Mouse (Mus musculus) CH12.LX (cell line): ENCODE measurements at regions not wholly inside any gene's neighbourhood (a gene's known extent, or its start where the extent isn't known, plus 50 kb on each side); places are given as distances from the start of the nearest gene placed in this dataset.

Experiments
- DNase-seq: peaks from one replicate; pipeline ENCODE4 v3.0.0-alpha.2; 2013; ENCODE audit errors: extremely low read depth
- H3K27ac ChIP-seq: 2 replicates; pipeline ENCODE4 v1.5.1; 2012; ENCODE audit warnings: low read depth, mild to moderate bottlenecking, control low read depth, moderate library complexity; ENCODE audit not compliant: insufficient read depth
- H3K27me3 ChIP-seq: replicated peaks from 2 replicates; pipeline ENCODE3; 2012; ENCODE audit warnings: inconsistent platforms
- H3K36me3 ChIP-seq, 2 experiments: replicated peaks in 1 of 2; 2 replicates each; pipeline versions ENCODE3 to v1.6.1; 2012; ENCODE audit warnings: inconsistent platforms in 1 of 2, low read length in 1 of 2, mild to moderate bottlenecking in 1 of 2, mixed read lengths in 1 of 2, moderate library complexity in 1 of 2; ENCODE audit not compliant: control insufficient read depth in 1 of 2, insufficient read depth in 1 of 2
- H3K4me1 ChIP-seq, 2 experiments: 2 replicates each; pipeline ENCODE4 v1.6.1; 2012; ENCODE audit warnings: inconsistent platforms in 1 of 2, moderate library complexity in 1 of 2; ENCODE audit not compliant: insufficient read depth in 2 of 2, control insufficient read depth in 1 of 2
- H3K4me2 ChIP-seq: 2 replicates; pipeline ENCODE4 v1.6.1; 2012; ENCODE audit warnings: low read depth, mild to moderate bottlenecking, control low read depth; ENCODE audit not compliant: poor library complexity, insufficient read depth, severe bottlenecking
- H3K4me3 ChIP-seq, 3 experiments: fragments of 150-350 bp in 1 of 3; sonication (generic) in 1 of 3; replicated peaks in 1 of 3; 2 replicates each; pipeline versions ENCODE3 to v1.5.1; 2011 to 2012; ENCODE audit warnings: low read depth in 2 of 3, low read length in 2 of 3, mild to moderate bottlenecking in 2 of 3, moderate library complexity in 2 of 3, control low read depth in 1 of 3, improper control_type of control experiment in 1 of 3, inconsistent platforms in 1 of 3, mixed read lengths in 1 of 3; ENCODE audit not compliant: poor library complexity in 1 of 3
- H3K79me2 ChIP-seq: replicated peaks from 2 replicates; pipeline ENCODE4 v1.6.1; 2012; ENCODE audit warnings: mild to moderate bottlenecking, moderate library complexity; ENCODE audit not compliant: control insufficient read depth, poor library complexity, insufficient read depth, severe bottlenecking; ENCODE audit errors: extremely low read depth
- H3K9ac ChIP-seq: 2 replicates; pipeline ENCODE4 v1.6.1; 2012; ENCODE audit warnings: low read depth, mild to moderate bottlenecking, control low read depth, moderate library complexity; ENCODE audit not compliant: insufficient read depth
- H3K9me3 ChIP-seq: replicated peaks from 2 replicates; pipeline ENCODE3; 2012; ENCODE audit warnings: low read length, inconsistent platforms, mixed read lengths
- CHD1 ChIP-seq: IDR thresholded peaks from 2 replicates; pipeline ENCODE4 v1.6.1; 2012; ENCODE audit warnings: low read depth, low read length, improper control_type of control experiment, inconsistent platforms
- CHD2 ChIP-seq: IDR thresholded peaks from 2 replicates; pipeline ENCODE4 v1.6.1; 2011; ENCODE audit warnings: low read length, improper control_type of control experiment
- CTCF ChIP-seq, 2 experiments: IDR thresholded peaks in 1 of 2; conservative IDR thresholded peaks in 1 of 2; 2 replicates each; pipeline ENCODE4 v1.5.1; 2011 to 2012; ENCODE audit warnings: low read depth in 2 of 2, low read length in 2 of 2, improper control_type of control experiment in 1 of 2, inconsistent platforms in 1 of 2, mild to moderate bottlenecking in 1 of 2, moderate library complexity in 1 of 2
- E2F4 ChIP-seq: IDR thresholded peaks from 2 replicates; pipeline ENCODE4 v1.6.1; 2011; ENCODE audit warnings: low read depth, low read length, improper control_type of control experiment; ENCODE audit not compliant: insufficient replicate concordance
- ELF1 ChIP-seq: IDR thresholded peaks from 2 replicates; pipeline ENCODE4 v1.6.1; 2014; ENCODE audit warnings: low read depth, mild to moderate bottlenecking, inconsistent platforms, low read length, improper control_type of control experiment
- ETS1 ChIP-seq: conservative IDR thresholded peaks from 2 replicates; pipeline ENCODE4 v1.6.1; 2012; ENCODE audit warnings: low read depth, mild to moderate bottlenecking, inconsistent platforms, low read length, improper control_type of control experiment, moderate library complexity
- GABPA ChIP-seq: IDR thresholded peaks from 2 replicates; pipeline ENCODE4 v1.6.1; 2012; ENCODE audit warnings: low read depth, low read length, improper control_type of control experiment, inconsistent platforms; ENCODE audit not compliant: insufficient replicate concordance
- IRF4 ChIP-seq: IDR thresholded peaks from 2 replicates; pipeline ENCODE4 v1.6.1; 2014; ENCODE audit warnings: low read depth, mild to moderate bottlenecking, inconsistent platforms, low read length, improper control_type of control experiment
- JUN ChIP-seq: IDR thresholded peaks from 2 replicates; pipeline ENCODE4 v1.6.1; 2011; ENCODE audit warnings: low read depth, mild to moderate bottlenecking, low read length, improper control_type of control experiment, moderate library complexity; ENCODE audit not compliant: insufficient read depth
- KAT2A ChIP-seq: IDR thresholded peaks from 2 replicates; pipeline ENCODE4 v1.6.1; 2012; ENCODE audit warnings: low read length, improper control_type of control experiment, inconsistent platforms; ENCODE audit not compliant: insufficient replicate concordance
- MEF2A ChIP-seq: IDR thresholded peaks from 2 replicates; pipeline ENCODE4 v1.6.1; 2014; ENCODE audit warnings: low read depth, mild to moderate bottlenecking, inconsistent platforms, low read length, improper control_type of control experiment, borderline replicate concordance
- NELFE ChIP-seq: IDR thresholded peaks from 2 replicates; pipeline ENCODE4 v1.6.1; 2011; ENCODE audit warnings: low read depth, low read length, improper control_type of control experiment
- NRF1 ChIP-seq: IDR thresholded peaks from 2 replicates; pipeline ENCODE4 v1.6.1; 2014; ENCODE audit warnings: low read depth, mild to moderate bottlenecking, inconsistent platforms, low read length, improper control_type of control experiment, moderate library complexity
- PAX5 ChIP-seq: IDR thresholded peaks from 2 replicates; pipeline ENCODE4 v1.6.1; 2012; ENCODE audit warnings: low read length, inconsistent platforms, mixed read lengths
- RAD21 ChIP-seq: IDR thresholded peaks from 2 replicates; pipeline ENCODE4 v1.6.1; 2011; ENCODE audit warnings: low read depth, mild to moderate bottlenecking, low read length, improper control_type of control experiment, moderate library complexity
- RCOR1 ChIP-seq: conservative IDR thresholded peaks from 2 replicates; pipeline ENCODE4 v1.6.1; 2012; ENCODE audit warnings: low read depth, mild to moderate bottlenecking, inconsistent platforms, low read length, improper control_type of control experiment
- SIN3A ChIP-seq: IDR thresholded peaks from 2 replicates; pipeline ENCODE4 v1.6.1; 2012; ENCODE audit warnings: low read length, improper control_type of control experiment, inconsistent platforms
- SMC3 ChIP-seq: IDR thresholded peaks from 2 replicates; pipeline ENCODE4 v1.6.1; 2011; ENCODE audit warnings: low read depth, low read length, improper control_type of control experiment
- USF2 ChIP-seq: conservative IDR thresholded peaks from 2 replicates; pipeline ENCODE4 v1.6.1; 2011; ENCODE audit warnings: low read depth, low read length, improper control_type of control experiment
- ZC3H11A ChIP-seq: IDR thresholded peaks from 2 replicates; pipeline ENCODE4 v1.6.1; 2012; ENCODE audit warnings: low read depth, mild to moderate bottlenecking, inconsistent platforms, low read length, improper control_type of control experiment
- ZNF384 ChIP-seq: IDR thresholded peaks from 2 replicates; pipeline ENCODE4 v1.6.1; 2012; ENCODE audit warnings: low read depth, low read length, improper control_type of control experiment, inconsistent platforms
- dilution Hi-C: fragments of 300-500 bp; cut with MboI; formaldehyde crosslinking; loops from 2 replicates; pipeline ENCODE4 v1.14.3; 2020; ENCODE audit warnings: low sequenced_read_pairs; ENCODE audit not compliant: extremely low pct_unique_long_range_greater_than_20kb, extremely low pct_ligation_motif_present
- in situ Hi-C: fragments of 300-500 bp; cut with MboI; formaldehyde crosslinking; loops from 3 replicates; pipeline ENCODE4 v1.14.3; 2019; ENCODE audit warnings: low sequenced_read_pairs, low pct_ligation_motif_present, low pct_unique_long_range_greater_than_20kb, mixed read lengths

GRCm38 (mm10) chr16:93042941-93043340 lies 217.0 kb upstream of the Runx1 start:
- no peak overlapping the region for H3K27ac ChIP-seq
- in situ Hi-C loops, result no loop called here
- H3K79me2 ChIP-seq, result no peaks in the 10 kb centered on the region
- no peak overlapping the region for H3K4me3 ChIP-seq
- peaks cover 5% of the 10 kb centered on the region for H3K9me3 ChIP-seq
- no peak overlapping the region for H3K9ac ChIP-seq
- no peaks in the 10 kb centered on the region for H3K27me3 ChIP-seq
- H3K4me2 ChIP-seq, result no peak overlapping the region
- H3K36me3 ChIP-seq, result no peaks in the 10 kb centered on the region
- DNase-seq, result no peak
- dilution Hi-C loops, result no loop called here
- TF ChIP-seq GABPA, result no peak
- no peak for TF ChIP-seq MEF2A
- TF ChIP-seq JUN, result no peak
- no peak for TF ChIP-seq ELF1
- no peak for TF ChIP-seq PAX5
- TF ChIP-seq NELFE, result no peak
- no peak for TF ChIP-seq CTCF (conservative IDR thresholded peaks at IDR 0.05 in 1 of 2, IDR thresholded peaks at IDR 0.05 in 1 of 2; ENCODE audit: low read depth in 2 of 2, low read length in 2 of 2)
- TF ChIP-seq SIN3A, result no peak
- TF ChIP-seq KAT2A, result no peak
- TF ChIP-seq RAD21, result no peak
- no peak for TF ChIP-seq E2F4
- TF ChIP-seq USF2, result no peak
- TF ChIP-seq CHD2, result no peak
- TF ChIP-seq, all 38 proteins: peak for 0
- peaks cover 2 to 4% of the 10 kb centered on the region in 2 experiments; a peak in 1 of 4 replicates for H3K4me1 ChIP-seq

- TF ChIP-seq IRF4 (no peak), E2F4 (no peak), SMC3 (no peak), CHD1 (no peak), SIN3A (no peak), RAD21 (no peak), RCOR1 (no peak), NRF1 (no peak), ZNF384 (no peak), USF2 (no peak), ZC3H11A (no peak), ETS1 (no peak)
- dilution Hi-C loops (no loop called here), in situ Hi-C loops (no loop called here)
- H3K36me3 ChIP-seq, result no peaks in the 10 kb centered on the region
- H3K4me3 ChIP-seq, result no peak overlapping the region
- no peak overlapping the region for H3K27ac ChIP-seq
- peaks cover 5% of the 10 kb centered on the region for H3K9me3 ChIP-seq
- H3K79me2 ChIP-seq, result no peaks in the 10 kb centered on the region
- no peak overlapping the region for H3K9ac ChIP-seq
- H3K27me3 ChIP-seq, result no peaks in the 10 kb centered on the region
- no peak overlapping the region for H3K4me2 ChIP-seq
- H3K4me1 ChIP-seq, result peaks cover 2 to 4% of the 10 kb centered on the region in 2 experiments; a peak in 1 of 4 replicates
- DNase-seq, result no peak
These were observed 216.5 kb upstream of the Runx1 start for GRCm38 (mm10) chr16:93042491-93042890.
